Mouse (Mus musculus) adrenal gland, adult 8-10 months (tissue): ENCODE results near the gene Cmtm2a. TPM values are rescaled to one million over a fixed set of nuclear protein-coding genes. Genes with fewer than 3 reads are reported as not detected.
"Not testable (repeated sequence)": the region's sequence is repeated elsewhere in the genome, so short reads cannot be mapped to it uniquely, and the experiment has no call there.

Experiments
- DNase-seq: peaks from one replicate; pipeline ENCODE4 v3.0.0; 2022
- total RNA-seq, 4 experiments: library from RNA; stranded (reverse); gene quantifications; 2 replicates each; pipeline ENCODE4 v1.2.4; 2022

Gene Cmtm2a
- total RNA-seq = under 1 TPM; 0.27 to 0.87 (median 0.59) TPM

DNA sequence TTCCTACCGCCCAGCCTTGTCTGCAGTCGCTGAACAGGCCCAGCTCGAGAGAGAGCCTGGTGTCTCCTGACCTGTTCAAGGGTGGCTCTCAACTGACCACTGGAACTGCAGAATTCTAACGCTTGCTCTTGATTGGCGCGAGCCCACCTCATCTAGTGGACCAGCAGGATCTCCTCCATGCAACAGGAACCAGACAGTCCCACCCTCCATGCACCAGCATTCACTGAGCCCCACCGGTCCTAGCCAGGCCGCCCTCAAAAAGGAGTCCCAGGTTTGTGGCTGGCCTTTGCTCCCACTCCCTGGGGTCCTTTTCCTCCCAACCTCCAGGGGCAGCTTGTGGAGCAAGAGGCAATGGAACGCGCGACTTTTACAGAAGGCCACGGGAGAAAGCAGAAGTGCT, at the start of gene Cmtm2a:
Gene Cmtm2a (minus strand): TSS at position 101 of the 400 bp plus-strand sequence.
- not testable (repeated sequence) for DNase-seq

DNA sequence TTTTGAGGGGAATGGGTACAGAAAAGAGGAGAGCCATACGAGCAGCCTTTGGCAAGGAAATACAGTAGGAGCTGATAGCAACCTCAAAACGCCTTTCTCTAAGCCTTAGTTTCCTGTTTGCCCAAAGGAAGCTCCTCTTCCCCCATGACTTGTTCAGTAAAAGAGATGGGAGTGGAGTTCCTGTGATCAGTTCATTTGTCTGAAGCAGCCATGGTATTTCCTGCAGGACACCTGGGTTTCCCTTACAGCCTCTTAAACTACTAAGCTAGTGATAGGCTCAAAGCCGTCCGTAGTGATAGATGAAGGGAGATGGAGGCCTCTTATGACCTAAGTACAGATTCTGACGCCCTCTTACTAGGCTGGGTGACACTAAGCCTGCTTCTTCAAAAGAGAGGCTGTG, 49.4 kb upstream of the Cmtm2a start:
- DNase-seq = no peak

DNA sequence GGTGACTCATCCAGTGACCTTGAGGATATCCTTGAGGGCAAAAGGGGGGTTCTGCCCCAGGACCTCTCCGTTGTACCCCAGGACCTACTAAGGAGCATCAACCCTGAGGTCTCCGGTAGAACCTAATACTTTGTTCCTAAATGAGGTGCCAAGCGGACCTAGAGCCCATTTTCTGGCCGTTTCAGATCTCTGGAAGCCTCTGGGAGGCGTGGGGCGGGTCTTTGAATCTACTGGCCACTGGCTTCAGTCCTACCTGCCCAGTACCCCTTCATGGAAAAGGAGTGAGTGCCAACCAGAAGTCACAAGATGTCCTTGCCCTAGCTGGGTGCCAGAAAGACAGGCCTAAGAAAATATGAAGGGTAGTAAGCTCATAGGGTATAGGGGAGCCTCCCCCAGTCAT, 48.7 kb upstream of the Cmtm2a start:
- DNase-seq = no peak

DNA sequence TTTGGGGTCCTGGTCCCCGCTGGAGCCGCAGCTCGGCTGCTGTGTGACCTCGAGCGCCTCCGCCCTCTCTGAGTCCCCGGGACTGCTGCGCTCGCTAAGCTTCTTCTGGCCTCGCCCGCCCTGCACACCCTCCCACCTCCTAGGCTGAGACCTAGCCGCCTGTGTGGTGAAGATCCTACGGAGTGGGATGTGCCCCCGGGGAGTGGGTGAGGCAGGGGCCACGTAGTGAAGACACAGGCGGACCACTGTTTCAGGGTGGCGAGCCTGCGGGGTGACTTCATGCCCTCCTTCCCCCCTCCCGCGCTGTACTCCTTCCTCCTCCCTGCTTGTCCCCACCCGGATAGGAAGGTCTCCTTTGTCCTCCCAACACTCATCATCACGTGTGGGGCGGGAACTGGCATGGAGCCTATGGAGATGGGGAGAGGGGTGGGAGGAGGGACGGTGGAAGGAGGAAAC, 48.2 kb upstream of the Cmtm2a start:
- peak; percentile 73 for DNase-seq

DNA sequence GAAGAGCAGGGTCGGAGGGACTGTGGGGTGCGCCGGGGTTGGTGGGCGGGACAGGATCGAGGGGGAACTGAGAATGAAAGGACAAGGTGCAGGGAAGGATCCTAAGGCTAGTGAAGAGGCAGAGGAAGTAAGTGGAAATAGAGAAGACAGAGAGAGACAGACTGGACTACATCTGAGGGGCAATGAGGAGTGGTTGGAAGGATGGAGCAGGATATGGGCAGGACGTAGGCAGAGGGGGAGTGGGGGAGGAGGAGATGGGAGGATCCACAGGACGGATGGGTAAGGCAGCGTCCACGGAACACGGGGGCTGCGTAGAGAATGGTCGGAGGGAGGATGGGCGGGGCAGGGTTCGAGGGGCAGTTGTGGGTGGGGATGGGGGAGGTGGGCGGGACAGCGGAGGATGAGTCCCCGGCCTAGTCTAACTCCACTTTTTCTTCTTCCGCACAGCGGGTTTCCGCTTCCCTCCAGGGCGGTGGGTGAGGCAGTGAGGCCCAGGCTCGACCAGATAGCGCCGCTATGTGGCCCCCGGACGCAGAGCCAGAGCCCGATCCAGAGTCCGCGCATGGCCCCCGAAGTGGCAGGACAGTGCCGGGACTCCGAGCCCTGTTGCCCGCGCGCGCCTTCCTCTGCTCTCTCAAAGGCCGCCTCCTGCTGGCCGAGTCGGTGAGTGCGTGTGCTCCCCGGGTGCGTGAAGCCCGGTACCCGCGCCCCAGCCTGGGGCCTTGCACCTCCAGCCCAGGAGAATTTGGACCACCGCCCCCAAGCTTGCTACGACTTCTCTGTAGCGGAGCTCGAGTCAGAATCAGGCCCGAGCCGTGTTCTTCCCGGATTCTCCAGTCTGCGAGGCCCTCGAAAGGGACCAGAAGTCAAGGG, 47.5 kb upstream of the Cmtm2a start:
- DNase-seq = peak; percentile 80

DNA sequence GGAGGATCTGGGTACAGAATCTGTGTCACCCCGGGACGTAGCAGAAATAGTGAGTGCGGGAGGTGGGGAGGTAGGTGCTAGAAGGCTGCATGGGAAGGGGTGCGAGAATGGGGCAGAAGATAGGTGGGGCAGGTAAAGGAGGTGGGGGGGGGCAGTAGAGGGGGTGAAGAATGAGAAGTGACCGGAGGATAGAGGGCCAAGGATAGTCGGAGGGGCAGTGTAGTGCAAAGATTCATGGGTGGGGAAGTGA, 46.9 kb upstream of the Cmtm2a start:
- no peak for DNase-seq

DNA sequence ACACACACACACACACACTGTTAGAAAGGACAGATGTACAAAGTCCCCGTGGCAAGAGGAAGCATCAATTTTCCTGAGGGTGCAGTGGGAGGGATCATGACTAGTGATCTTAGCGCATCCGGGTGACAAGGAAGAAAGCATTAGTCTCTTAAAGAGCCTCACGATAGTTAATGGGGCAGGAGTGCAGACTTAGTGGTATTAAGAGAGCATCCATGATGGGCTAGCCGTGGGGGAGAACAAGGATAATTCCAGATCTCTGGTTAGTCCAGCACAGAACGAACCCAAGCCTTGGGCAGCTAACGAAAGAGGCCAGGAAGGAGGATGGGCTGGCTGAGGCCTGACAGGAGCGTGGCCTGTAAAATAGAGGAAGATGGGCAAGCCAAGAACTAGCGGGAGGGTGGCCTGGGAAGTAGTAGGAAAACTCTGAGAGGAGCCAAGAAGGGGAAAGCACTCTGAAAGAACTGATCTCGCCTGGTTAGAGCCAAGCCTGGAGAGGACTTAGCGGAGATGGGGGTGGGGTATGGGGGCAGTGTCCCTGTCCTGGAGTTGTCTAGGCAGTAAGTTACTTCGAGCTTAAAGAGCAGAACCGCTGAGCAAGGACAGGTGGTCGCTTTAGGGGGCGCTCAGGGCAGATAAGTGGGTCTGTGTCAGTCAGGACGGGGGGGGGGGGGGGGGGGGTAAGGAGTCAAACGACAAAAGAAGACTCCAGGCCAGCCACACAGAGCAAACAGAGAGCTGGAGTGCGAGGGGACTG, 46.4 kb upstream of the Cmtm2a start, which contains the start of gene Cmtm3:
Gene Cmtm3 (plus strand): TSS at position 182 of the 754 bp plus-strand sequence.
- DNase-seq = no peak

DNA sequence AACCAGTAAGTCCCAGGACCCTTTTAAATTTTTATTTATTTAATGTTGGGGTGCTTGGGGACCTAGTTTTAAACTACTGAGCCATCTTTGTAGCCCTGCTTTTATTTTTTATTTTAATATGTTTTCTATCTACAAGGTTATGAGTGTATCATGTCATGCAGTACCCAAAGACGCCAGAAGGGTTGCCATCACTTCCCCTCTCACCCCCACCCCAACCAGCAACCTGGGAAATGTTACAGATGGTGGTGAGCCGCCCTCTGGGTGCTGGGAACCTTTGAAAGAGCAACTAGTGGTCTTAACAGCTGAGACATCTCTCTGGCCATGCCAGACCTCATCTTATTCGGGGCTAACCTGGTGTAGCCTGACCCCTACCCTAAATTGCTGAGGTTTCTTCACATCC, 44.9 kb upstream of the Cmtm2a start:
- no peak for DNase-seq

DNA sequence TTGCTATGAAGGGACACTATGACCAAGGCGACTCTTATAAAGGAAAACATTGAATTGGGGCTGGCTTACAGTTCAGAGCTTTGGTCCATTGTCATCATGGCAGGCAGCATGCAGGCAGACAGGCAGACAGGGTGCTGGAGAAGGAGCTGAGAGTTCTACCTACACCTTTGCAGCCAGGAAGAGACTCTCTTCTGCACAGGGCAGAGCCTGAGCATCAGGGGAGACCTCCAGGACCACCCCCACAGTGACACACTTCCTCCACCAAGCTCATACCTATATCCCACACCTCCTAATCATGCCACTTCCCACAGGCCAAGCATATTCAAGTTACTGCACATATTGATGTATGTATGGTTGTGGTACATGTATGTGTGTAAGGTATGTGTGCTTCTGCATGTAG, 43.8 kb upstream of the Cmtm2a start:
- DNase-seq = no peak

DNA sequence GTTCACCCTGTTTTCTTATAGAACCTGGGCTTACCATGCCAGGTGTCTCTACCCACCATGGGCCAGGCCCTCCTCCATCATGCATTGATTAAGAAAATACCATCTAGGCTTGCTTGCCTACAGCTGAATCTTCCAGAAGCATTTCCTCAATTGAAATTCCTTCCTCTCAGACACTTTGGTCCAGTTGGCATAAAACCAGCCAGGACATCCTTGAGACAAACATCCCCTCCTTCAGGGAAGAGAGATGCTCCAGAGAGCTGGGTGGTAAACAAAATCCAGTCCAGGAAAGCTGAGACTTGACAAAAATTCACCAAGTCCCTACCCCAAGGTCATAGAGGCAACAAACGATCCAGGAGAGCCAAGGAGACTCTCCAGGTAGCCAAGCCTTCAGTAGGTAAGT, 41.2 kb upstream of the Cmtm2a start:
- DNase-seq = no peak

DNA sequence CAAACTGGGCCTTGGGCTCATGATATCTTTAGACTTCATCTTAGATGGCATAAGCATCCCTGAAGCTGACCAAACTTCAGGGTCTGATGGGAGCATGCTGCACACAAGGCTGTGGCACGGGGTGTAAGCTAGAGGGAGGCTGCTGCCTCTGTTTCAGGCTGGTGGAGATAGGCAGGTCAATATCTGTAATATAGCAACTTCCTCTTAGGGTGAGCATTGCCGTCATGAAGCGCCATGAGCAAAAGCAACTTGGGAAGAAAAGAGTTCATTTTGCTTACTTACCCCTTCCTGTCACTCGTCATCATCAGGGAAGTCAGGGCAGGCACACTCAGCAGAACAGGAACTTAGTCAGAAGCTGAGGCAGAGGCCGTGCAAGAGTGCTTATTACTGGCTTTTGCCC, 40.8 kb upstream of the Cmtm2a start:
- no peak for DNase-seq

DNA sequence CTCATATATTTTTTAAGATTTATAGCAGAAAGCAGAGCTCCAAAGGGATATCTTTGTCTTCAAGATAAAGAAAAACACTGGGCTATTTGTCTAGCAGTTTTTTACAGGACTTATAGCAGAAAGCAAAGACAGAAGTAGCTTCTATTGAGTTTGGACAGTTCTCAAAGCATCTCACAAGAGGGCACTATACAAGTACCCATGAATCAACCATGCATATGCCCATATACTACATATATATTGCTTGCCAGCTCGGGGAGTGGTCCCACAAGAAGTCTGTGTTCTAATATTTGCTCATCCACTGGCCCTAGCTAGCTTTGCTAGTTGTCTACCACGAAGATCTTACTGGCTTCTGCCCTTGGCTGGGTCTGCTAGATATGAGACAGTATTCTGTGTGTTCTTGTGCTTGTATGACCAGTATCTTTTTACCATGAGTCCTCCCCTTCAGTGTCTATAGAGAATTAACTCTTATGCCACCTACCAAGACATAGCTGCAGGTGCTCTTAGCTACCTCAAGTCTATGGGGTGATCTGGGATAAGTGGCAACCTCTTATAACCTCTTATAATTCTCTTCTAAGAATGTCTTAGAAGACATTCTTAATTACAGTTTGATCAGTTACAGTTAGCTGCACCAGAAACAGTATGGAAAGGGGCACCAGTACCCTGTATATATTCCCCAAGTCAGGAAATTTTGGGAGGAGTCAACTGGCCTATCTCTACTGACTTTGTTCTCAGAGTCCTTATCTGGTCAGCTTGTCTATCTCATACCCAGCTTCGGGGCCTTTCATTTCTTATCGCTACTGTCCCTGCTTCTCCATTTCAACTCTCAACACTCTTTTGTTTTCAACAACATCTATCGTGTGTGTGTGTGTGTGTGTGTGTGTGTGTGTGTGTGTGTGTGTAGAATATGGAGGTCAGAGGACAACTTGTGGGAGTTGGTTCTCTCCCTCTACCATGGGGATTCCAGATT, 40.0 kb upstream of the Cmtm2a start:
- DNase-seq = no peak

DNA sequence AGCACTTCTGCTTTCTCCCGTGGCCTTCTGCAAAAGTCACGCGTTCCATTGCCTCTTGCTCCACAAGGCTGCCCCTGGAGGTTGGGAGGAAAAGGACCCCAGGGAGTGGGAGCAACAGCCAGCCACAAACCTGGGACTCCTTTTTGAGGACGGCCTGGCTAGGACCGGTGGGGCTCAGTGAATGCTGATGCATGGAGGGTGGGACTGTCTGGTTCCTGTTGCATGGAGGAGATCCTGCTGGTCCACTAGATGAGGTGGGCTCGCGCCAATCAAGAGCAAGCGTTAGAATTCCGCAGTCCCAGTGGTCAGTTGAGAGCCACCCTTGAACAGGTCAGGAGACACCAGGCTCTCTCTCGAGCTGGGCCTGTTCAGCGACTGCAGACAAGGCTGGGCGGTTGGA, 28.9 kb upstream of the Cmtm2a start, which contains the start of gene Cmtm2b:
Gene Cmtm2b (plus strand): TSS at position 301 of the 400 bp plus-strand sequence.
- DNase-seq = not testable (repeated sequence)

DNA sequence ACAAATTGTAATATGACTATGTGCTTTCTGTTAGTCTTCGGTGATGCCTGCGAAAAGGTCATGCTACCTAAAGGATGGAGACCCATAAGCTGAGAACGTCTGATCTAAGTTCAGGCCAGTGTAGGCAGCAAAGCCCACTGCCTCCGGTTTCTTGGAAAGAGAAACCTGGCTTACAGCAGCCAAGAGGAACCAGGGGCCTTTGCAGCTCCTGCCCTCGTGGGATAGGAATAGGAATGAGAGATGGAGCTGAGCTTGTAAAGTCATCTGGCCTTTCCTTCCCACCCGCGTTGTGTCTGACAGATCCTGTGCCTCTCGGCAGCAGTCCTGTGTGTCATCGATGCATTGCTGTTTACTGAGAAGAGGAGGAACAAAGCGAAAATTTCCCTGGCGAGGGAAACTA, 28.3 kb upstream of the Cmtm2a start, which contains the start of gene Gm11020:
Gene Gm11020 (plus strand): TSS at position 301 of the 400 bp plus-strand sequence.
- not testable (repeated sequence) for DNase-seq

DNA sequence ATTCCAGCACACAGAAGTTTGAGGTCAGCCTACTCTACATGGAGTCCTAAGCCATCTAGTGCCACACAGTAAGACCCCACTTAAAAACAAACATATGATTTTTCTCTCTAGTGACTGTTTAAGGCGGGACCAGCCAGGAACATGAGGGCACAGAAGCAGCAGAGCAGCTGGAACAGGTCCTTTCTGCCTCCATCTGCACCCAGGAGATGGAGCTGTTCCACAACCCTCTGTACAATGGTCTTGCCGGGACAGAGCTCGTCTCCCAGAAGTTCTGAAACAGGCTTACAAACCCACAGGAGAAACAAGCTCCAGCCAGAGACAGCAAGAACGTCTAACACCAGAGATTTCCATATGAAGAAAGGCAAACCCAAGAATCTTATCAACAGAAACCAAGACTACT, 20.3 kb upstream of the Cmtm2a start:
- no peak for DNase-seq

DNA sequence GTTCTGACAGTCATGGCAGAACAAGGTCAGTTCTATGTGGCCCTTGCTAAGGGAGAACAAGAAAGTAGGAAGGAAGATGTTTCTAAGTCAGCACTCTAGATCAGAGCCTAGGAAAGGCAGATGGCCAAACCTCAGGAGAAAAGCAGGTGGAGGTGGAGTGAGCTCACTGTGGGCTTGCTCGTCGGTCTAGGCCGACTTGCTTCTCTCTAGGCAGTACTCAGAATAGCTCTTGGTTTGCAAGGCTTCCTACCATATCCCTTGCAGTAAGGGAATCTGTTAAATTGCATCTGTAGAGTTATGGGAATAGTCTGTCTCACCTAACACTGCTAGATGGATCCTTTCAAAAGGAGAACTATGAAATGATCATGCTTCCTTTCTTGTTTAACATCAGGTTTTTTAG, 19.0 kb upstream of the Cmtm2a start:
- DNase-seq = not testable (repeated sequence)

DNA sequence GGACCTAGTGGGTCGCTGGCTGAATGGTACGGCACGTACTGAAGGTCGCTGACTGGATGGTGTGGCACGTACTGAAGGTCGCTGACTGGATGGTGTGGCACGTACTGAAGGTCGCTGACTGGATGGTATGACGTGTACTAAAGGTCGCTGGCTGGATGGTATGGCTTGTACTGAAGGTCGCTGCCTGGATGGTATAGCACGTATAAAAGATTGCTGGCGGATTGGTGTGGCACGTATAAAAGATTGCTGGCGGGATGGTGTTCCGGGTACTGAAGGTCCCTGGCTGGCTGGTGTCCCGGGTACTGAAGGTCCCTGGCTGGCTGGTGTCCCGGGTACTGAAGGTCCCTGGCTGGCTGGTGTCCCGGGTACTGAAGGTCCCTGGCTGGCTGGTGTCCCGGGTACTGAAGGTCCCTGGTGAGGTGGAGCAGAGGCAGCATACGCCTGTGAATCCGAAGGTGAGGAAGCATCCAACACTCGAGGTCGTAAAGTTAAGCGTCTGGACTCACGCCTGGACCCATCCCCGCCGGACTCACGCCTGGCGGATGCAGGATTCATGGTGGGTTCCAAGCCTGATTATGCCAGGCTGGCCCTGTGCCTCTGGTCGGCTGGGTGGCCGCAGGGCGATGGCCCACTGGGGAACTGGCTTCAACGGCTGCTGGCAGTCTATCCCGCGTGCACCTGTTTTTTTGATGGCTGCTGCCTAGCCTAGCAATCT, 16.6 kb upstream of the Cmtm2a start, which contains the start of the genes Gm45711 and Cmtm1:
Gene Gm45711 (minus strand): TSS at position 641 of the 715 bp plus-strand sequence.
Gene Cmtm1 (minus strand): TSS at position 705 of the 715 bp plus-strand sequence.
- peak; percentile 90 for DNase-seq

DNA sequence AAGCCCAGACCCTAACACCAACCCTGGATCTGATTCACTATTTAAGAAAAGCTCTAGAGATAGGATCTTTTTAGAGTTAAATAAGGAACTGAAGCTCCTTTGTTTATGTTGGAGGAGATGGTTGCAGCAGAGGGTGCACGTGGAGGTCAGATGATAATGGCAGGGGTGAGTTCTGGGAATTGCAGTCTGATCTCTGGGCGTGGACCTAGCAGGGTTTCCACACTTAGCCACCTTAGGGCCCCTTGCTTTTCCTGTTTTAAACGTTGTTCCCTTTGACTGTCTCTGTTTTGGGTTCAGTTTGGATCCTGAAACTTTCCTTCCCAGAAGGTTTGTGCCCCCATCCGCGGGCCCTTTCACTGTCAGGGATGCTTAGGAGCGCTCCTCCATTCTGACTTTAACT, 15.4 kb upstream of the Cmtm2a start:
- not testable (repeated sequence) for DNase-seq

DNA sequence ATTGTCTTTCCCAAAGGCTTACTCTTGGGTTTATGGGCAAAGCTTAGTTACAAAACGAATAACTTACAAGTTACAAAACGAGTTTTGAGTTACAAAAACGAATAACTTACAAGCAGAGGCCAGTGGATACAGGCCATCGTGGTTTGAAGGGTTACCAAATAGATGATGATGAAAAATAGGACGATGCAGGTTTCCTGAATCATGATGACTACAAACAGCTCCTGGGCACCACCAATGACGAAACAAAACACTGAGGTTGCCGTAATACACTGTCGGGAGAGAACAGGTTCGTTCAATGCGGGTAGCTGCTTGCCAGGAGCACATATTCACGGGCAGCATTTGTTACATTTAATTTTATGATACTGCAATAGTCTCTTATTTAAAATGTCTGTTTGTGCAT, 12.0 kb upstream of the Cmtm2a start:
- DNase-seq = no peak

DNA sequence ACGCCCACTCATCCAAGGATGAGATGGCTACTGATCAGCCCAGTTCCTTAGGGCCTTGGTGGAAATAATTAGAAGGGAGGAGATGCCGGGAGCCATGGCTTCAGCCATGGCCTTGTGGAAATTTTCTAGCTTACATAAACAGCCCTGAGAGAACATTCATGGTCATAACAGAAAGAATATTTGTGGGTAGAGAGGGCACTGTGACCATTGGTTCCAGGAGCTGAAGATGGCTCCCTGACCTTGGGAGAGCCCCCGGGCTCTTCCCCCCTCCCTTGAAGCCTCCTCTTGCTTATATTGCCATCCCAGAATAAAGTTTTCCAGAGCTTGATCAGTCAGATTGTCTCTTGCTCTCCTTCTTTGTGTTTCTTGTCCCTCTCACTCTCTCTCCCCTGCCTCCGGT, 9.6 kb upstream of the Cmtm2a start:
- not testable (repeated sequence) for DNase-seq

DNA sequence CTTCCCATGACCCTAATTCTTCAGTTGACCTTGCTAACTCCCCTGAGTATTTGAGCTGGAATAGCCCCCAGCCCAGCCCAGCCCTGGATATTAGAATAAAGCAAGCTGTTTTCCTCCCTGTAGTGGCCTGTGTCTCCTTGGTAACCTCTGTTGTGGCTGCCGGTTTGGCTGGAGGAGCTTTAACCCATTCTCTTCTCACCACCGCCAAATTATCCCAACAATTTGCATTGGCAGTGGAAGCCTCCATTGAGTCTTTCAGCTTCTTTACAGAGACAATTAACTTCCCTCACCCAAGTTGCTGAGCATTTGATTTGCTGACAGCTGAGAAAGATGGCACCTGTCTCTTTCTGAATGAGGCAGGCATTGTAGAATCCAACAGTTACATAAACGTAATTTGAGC, 8.6 kb upstream of the Cmtm2a start:
- DNase-seq = not testable (repeated sequence)
